In the genomic region with DNA sequence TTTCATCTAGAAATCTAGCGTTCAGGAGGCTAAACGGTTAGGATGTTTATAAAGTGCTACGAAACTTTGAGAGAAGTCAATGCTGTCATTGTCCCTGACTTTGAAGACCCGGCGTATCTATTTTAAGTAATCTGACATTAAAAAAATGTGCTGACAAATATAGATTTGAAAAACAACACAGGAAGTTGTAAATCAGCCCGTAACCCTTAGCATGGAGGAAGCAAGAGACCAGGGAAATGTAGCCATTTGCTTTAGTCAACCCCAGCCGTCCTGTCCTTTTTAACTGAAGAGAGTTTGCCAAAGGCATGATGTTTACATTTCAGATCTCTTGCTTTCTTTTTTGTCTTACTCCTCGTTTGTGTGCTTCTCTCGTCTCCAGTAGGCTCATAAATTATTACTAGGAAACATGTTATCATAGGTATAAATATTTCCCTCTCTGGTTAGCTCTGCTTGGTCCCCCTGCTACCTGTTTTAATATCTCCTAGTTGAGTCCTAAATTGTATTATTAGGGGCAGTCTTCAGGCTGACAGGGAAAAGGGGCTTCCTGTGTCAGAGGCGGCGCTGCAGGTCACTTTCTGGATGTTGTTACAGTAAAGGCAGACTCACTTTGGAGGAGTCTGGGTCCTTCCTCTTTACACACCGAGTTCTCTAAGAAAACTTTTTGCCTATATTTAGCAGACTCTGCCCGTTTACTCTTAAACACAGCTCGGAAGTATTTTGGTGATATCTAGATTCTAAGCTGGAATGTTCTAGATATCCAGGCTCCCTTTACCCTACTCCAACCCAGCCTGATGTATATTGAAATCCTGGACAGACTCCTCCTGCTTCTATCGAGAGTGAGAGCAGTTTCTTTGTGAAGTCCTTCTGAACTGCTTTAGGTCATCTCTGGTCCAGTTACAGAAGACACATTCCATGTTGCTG, we compare ENCODE assay signal across 8 mouse cellular contexts.
DNase-seq lines count a peak whose midpoint lies in the region; ATAC-seq and TF ChIP-seq lines count a peak whose summit lies in the region.

No protein-coding gene starts in this region.

- no peak for TF ChIP-seq CTCF in kidney, postnatal 0 days (IDR thresholded peaks at IDR 0.05; ENCODE audit: low read depth)

- 0 out of 2 replicates have a peak, but pooled peaks cover 11% of the 10 kb centered on the region for H3K4me1 ChIP-seq in kidney, postnatal 0 days (replicated peaks; ENCODE audit: insufficient read depth, low read length)
- peaks cover 9% of the 10 kb centered on the region for H3K4me1 ChIP-seq in forebrain, embryonic 16.5 days (replicated peaks; ENCODE audit: control insufficient read depth, insufficient read depth, low read length)

- H3K4me3 ChIP-seq in kidney, postnatal 0 days (replicated peaks; ENCODE audit: low read depth, low read length): no peak overlapping the region
- H3K4me3 ChIP-seq in forebrain, embryonic 16.5 days (replicated peaks; ENCODE audit: low read length): no peak overlapping the region

- whole genome bisulfite sequencing in kidney, postnatal 0 days: 12% methylated on average over 15 of the region's 15 CpGs
- 75% methylated on average over 15 of the region's 15 CpGs for WGBS in forebrain, embryonic 16.5 days

- no peaks in the 10 kb centered on the region for H3K27me3 ChIP-seq in kidney, postnatal 0 days (ENCODE audit: insufficient read depth, low read length)
- H3K27me3 ChIP-seq in forebrain, embryonic 16.5 days (replicated peaks; ENCODE audit: control insufficient read depth, insufficient read depth, low read length): no peaks in the 10 kb centered on the region

- peak overlapping the region; percentile 87 for H3K27ac ChIP-seq in kidney, postnatal 0 days
- H3K27ac ChIP-seq in forebrain, embryonic 16.5 days (ENCODE audit: low read length): no peak overlapping the region

- H3K9ac ChIP-seq in kidney, postnatal 0 days (ENCODE audit: low read depth, low read length): 0 out of 2 replicates have a peak overlapping the region, but pooled peaks have one; percentile 18
- no peak overlapping the region for H3K9ac ChIP-seq in forebrain, embryonic 16.5 days (replicated peaks; ENCODE audit: low read depth, low read length)

- no peaks in the 10 kb centered on the region for H3K36me3 ChIP-seq in kidney, postnatal 0 days (ENCODE audit: insufficient read depth, low read length)
- no peaks in the 10 kb centered on the region for H3K36me3 ChIP-seq in forebrain, embryonic 16.5 days (ENCODE audit: control insufficient read depth, insufficient read depth)

- H3K9me3 ChIP-seq in kidney, postnatal 0 days (replicated peaks; ENCODE audit: low read length): no peaks in the 10 kb centered on the region
- no peaks in the 10 kb centered on the region for H3K9me3 ChIP-seq in forebrain, embryonic 16.5 days (ENCODE audit: control insufficient read depth, low read length)

- peak overlapping the region; percentile 23; the same call in 1 of the 2 replicates for H3K4me2 ChIP-seq in kidney, postnatal 0 days (ENCODE audit: low read length)
- H3K4me2 ChIP-seq in forebrain, embryonic 16.5 days (ENCODE audit: low read length): no peak overlapping the region

- DNase-seq in adrenal gland, postnatal 10 days: peak; percentile 18
- DNase-seq in adrenal gland, adult 8-10 months: no peak
- DNase-seq in kidney, postnatal 0 days (ENCODE audit: low spot score): peak; percentile 90
- DNase-seq in cerebellum, postnatal 25 days: no peak
- no peak for DNase-seq in MN1 (ENCODE audit: low spot score)

- peak; percentile 35 for ATAC-seq in erythroblast, adult 5-6 weeks (replicated peaks; ENCODE audit: low FRiP score, poor library complexity, severe bottlenecking)
- ATAC-seq in kidney, postnatal 0 days (replicated peaks; ENCODE audit: low FRiP score, low read depth): no peak
- peak; percentile 74 for ATAC-seq in megakaryocyte, adult 5-6 weeks (ENCODE audit: poor library complexity, severe bottlenecking)
- no peak for ATAC-seq in forebrain, embryonic 16.5 days

Comparison
In these comparisons a context has a peak if more than half of its experiments do, and no peak if none do; other contexts are left out.
1. DNase-seq: peak in adrenal gland, postnatal 10 days (single experiment) and kidney, postnatal 0 days (single experiment); none in adrenal gland, adult 8-10 months (single experiment), cerebellum, postnatal 25 days (0 of 2) and MN1 (single experiment).
2. ATAC-seq: peak in erythroblast, adult 5-6 weeks (single experiment) and megakaryocyte, adult 5-6 weeks (single experiment); none in kidney, postnatal 0 days (single experiment) and forebrain, embryonic 16.5 days (single experiment).